Mouse (Mus musculus) megakaryocyte progenitor cell, adult 5-6 weeks (primary cell): ENCODE data around the gene Prps2. TPM values are rescaled to one million over a fixed set of nuclear protein-coding genes. Genes with fewer than 3 reads are reported as not detected.
"Not testable (repeated sequence)": the region's sequence is repeated elsewhere in the genome, so short reads cannot be mapped to it uniquely, and the experiment has no call there.

Experiments
- ATAC-seq: replicated peaks from 2 replicates; pipeline ENCODE4 v1.8.0; 2016; ENCODE audit warnings: mild to moderate bottlenecking, moderate TSS enrichment, inconsistent platforms; ENCODE audit not compliant: poor library complexity
- total RNA-seq, 2 experiments: library from RNA; stranded (forward) in 1 of 2; stranded (reverse) in 1 of 2; fragments of 157-497, 149-512 nt in 1 of 2; fragments of 200-1000 nt in 1 of 2; gene quantifications; 2 replicates each; pipeline versions ENCODE4 v1.2.3 to v1.2.4; 2015 to 2017

Gene Prps2
- total RNA-seq (2015) (72.7 and 76.0 TPM in 2 replicates), total RNA-seq (2017) (52.3 and 53.5 TPM in 2 replicates)

- ATAC-seq: peak; percentile 83
Observed at GRCm38 (mm10) chrX:167382047-167382853, at the start of gene Prps2. Gene Prps2, minus strand, starts transcription at chrX:167382749.

- ATAC-seq: no peak
Observed at GRCm38 (mm10) chrX:167417654-167418053, 35.1 kb upstream of the Prps2 start.

- no peak for ATAC-seq
Observed at GRCm38 (mm10) chrX:167394940-167395339, 12.4 kb upstream of the Prps2 start.

DNA sequence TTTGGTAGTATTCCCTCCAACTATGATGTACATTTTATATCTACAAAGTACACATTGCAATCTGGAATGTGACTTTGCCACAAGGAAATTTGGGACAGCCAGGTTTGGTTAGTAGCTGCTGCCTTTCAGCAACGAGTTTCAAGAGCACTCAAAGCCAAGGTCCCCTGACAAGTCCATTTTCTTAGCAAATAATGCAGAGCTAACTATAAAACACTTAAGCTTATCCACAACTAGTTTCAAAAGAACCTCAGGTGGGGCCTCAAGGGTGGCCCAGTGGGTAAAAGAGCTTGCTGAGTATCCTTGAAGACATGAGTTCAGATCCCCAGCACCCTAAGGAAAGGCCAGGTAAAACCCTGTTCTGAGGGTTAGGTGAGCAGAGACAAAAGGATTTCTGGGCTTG is 4.1 kb upstream of the Prps2 start:
- no peak for ATAC-seq

DNA sequence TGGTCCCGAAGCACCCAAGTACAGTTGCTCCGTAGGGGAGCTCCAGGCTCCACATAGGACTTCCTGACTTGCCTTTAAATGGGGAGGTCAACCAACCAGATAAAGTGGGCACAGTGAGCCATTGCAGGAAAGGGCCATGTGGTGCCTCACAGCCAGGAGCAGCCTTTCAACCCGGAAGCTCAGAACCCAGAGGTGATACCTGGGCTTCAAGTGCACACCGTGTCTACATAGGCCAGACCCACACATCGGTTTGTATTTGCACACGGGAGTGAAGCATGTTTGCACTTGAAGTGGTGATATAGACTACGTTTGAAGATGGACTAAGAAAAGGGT is 271 bp upstream of the Prps2 start:
- ATAC-seq: peak; percentile 52

DNA sequence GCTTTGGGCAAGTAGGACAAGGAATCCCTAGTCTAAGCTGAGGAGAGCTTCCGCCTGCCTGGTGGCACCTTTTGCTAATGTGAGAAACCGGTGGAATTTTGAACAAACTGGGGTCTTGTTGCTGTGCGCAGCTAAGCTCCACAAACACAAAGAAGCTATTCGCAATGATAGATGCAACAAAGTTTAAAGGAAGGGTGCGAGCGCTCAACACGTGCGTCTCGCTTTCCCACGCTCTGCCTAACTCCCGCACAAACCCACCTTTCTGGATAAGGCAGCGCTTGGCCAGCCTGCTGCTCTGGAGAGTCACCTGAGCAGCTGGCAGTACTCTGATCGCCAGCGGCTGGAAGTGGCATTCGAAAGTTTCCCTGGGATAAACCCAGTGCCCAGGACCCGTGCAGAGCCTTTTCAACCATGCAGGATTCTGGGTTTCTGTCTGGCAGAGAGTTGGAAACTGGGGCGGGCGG is 934 bp downstream of the Prps2 start:
- ATAC-seq: peak; percentile 5

GRCm38 (mm10) chrX:167380073-167380472 is 2.5 kb downstream of the Prps2 start:
- peak; percentile 18; the same call in 1 of the 2 replicates for ATAC-seq

DNA sequence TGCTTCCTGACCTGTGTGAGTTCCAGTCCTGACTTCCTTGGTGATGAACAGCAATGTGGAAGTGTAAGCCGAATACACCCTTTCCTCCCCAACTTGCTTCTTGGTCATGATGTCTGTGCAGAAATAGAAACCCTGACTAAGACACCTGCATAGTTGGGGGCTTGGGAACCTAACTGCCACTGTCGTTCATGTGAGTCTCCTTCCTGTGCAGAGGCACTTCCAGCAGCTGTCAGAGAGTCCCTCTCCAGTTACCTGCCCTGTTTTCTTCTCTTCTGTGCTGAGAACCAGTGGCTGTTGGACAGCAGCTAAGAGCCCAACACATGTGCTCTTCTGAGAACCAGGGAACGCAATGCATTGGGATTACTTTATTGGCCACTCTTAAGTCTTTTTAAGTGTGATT is 21.3 kb downstream of the Prps2 start:
- ATAC-seq: not testable (repeated sequence)

- ATAC-seq: peak; percentile 88
Observed at GRCm38 (mm10) chrX:167359704-167360103, 22.8 kb downstream of the Prps2 start.

DNA sequence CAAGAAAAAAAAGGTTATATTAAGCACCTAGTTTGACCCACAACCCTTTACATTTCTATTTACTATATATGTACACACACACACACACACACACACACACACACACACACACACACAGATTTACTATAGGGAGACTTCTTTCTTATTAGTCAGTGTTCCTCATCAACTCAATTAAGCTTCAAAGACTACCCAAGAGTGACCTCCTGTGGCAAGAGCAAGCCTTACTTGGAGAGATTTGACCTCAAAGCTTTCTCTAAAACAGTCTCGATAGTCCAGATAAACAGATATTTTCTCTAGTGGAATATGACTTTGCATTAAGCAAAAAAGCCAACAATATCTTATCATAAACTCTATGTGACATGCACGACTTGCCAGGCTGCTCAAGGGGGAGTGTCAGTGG is 25.1 kb downstream of the Prps2 start:
- peak; percentile 46 for ATAC-seq

- ATAC-seq: no peak
Observed at GRCm38 (mm10) chrX:167355965-167356364, 26.6 kb downstream of the Prps2 start.

DNA sequence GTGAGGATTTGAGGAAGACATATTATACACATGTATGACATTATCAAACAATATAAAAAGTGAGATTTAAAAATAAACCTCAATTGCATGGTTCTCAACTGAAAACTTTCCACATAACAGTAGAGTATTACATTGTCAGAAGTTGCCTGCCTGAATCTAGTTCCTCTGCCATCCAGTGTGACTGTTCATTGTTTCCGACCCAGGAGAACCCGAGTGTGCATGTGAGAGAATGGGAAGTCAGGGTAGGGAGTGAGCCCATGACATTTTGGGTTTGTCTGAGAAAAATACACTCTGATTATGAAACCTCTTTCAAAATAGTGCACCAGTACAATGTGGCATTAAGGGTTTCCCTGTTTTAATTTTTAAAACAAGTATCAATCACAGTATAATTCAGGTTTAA is 28.9 kb downstream of the Prps2 start:
- peak; percentile 89 for ATAC-seq

- no peak for ATAC-seq
Observed at GRCm38 (mm10) chrX:167346440-167346839, 36.1 kb downstream of the Prps2 start.

- ATAC-seq: no peak
Observed at GRCm38 (mm10) chrX:167344356-167344755, 38.2 kb downstream of the Prps2 start.

- no peak for ATAC-seq
Observed at GRCm38 (mm10) chrX:167341811-167342210, 40.7 kb downstream of the Prps2 start.

DNA sequence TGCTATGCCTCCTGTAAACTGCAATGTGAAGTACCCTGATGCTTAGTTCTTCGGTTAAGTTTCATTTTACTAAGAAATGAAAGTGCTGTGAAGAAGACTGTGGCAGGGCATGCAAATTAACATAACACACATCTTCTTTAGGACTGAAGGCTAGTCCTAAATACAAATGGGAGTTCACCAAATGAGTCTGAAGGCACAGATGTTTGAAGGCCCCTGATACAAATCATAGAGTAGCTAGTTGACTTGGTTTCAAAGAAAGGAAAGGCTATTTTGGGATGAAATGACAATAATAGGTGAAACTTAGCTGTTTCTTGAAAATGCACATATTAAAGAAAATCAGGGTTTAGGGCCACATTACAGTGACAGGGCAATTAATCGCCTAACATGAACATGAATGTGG is 42.4 kb downstream of the Prps2 start:
- ATAC-seq: no peak

DNA sequence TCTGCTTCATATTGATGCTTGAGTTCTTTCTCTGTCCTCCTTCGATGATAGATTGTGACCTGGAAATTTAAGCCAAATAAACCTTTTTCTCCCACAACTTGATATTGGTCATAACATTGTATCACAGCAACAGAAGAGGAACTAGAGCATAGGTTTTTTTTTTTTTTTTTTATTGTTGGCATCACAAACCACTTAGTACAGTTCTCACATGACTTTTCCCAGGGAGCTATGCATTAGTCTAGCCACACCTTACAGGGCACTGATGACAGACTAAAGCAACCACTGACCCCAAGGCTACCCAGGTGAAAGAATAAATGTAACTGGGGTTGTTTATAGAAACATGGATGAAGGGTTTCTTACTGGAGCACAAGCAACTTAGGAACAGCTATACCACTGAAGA is 44.6 kb downstream of the Prps2 start:
- ATAC-seq: peak; percentile 56

GRCm38 (mm10) chrX:167334571-167334970 is 48.0 kb downstream of the Prps2 start:
- ATAC-seq: peak; percentile 56

DNA sequence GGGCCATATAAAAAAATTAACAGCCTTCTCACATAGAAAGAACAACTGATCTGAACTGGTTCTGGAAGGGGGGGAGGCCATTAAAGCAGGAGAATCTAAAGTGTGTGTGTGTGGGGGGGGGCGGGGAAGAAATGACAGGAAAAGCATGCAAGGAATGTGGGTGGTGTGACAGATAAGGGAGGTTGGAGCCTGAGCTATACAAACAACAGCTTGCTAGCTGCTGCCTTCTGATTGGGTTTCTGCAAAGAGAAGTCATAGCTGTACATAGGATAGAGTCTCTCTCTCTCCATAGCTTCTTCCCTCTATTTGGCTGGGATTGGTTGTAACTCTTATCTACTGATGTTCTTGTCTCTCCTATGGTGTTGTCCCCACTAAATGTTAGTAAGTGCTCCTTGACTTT is 49.9 kb downstream of the Prps2 start:
- no peak for ATAC-seq

DNA sequence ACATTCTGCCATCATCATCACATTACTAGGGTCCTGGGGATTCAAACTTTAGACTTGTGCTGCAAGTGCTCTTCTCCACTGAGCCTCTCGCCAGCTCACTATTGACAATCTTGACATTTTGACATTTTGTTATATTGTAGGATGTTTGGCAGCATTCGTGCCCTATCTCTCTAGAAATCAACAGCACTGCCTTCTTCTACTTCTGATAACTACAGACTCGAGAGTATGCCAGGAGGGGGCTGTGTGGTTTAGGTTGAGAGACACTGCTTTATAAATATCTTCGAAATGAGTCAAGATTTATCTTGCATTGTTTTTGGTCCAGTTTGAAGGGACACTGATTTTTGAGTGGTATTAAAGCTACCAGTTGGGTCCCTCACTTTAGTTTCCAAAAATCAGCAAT is 51.6 kb downstream of the Prps2 start:
- no peak for ATAC-seq

DNA sequence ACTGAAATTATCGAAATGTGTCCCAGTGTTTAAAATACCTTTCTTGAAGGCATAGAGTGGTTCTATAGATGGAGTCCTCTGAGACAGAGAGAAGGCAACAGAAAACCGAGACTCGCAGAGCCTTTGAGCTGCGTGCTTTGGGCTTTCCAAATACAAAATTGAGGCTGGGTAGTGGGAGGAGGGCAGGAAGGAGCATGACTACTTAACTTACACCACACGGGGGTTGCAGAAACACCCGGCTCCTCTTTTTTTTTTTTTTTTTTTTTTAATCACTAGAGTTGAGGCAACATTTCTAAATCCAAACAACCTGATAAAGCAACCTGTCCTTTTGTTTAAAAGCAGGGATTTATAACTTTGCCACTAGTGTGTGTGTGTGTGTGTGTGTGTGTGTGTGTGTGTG is 52.1 kb downstream of the Prps2 start, which contains the start of gene Tlr7:
TSS of gene Tlr7 (minus strand) at position 160 of the 400 bp plus-strand sequence.
- peak; percentile 60 for ATAC-seq

- ATAC-seq: peak; percentile 42
Observed at GRCm38 (mm10) chrX:167329620-167330019, 52.9 kb downstream of the Prps2 start.

DNA sequence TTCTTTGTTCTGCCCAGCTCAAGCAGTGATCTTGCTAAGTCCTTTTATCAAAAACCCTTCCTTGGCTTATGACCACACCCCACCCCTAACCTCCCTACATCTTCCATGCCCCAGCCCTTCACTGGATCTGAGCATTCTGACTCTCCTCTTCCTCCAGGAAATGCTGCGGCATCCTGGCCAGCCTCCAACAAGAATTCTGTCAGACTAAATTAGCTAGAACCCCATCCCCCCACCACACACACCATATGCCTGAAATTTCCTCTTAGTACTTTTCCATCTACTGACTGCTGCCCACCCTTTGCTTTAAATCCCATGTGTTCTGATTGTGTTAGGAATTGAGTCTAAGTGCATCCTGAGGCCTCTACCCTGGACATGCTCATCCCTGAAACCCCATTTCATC is 53.5 kb downstream of the Prps2 start:
- no peak for ATAC-seq
